Mouse (Mus musculus) midbrain, embryonic 16.5 days (tissue): ENCODE results near the gene Dand5. TPM values are rescaled to one million over a fixed set of nuclear protein-coding genes. Genes with fewer than 3 reads are reported as not detected.

Source experiments
- ATAC-seq: fragments of 200-750 bp; cut with Nextera tagmentation; 2 replicates; pipeline ENCODE4 v1.8.0; 2017; ENCODE audit warnings: moderate TSS enrichment
- H3K27ac ChIP-seq: fragments of 300-500 bp; sonication (generic); 2 replicates; pipeline ENCODE4 v1.5.1; 2014; ENCODE audit warnings: mild to moderate bottlenecking, low read length, mixed read lengths
- H3K27me3 ChIP-seq: fragments of 300-500 bp; sonication (generic); 2 replicates; pipeline ENCODE4 v1.6.1; 2014; ENCODE audit warnings: low read depth, low read length, mixed read lengths; ENCODE audit not compliant: control insufficient read depth, insufficient read depth
- H3K36me3 ChIP-seq: fragments of 300-500 bp; sonication (generic); 2 replicates; pipeline ENCODE4 v1.6.1; 2014; ENCODE audit warnings: mild to moderate bottlenecking, low read length, moderate library complexity, mixed read lengths; ENCODE audit not compliant: control insufficient read depth, insufficient read depth
- H3K4me1 ChIP-seq: fragments of 300-500 bp; sonication (generic); 2 replicates; pipeline ENCODE4 v1.6.1; 2014; ENCODE audit warnings: mild to moderate bottlenecking, low read length, mixed read lengths; ENCODE audit not compliant: control insufficient read depth, insufficient read depth
- H3K4me2 ChIP-seq: fragments of 300-500 bp; sonication (generic); 2 replicates; pipeline ENCODE4 v1.6.1; 2014; ENCODE audit warnings: mild to moderate bottlenecking, low read length, mixed read lengths
- H3K4me3 ChIP-seq: fragments of 300-500 bp; sonication (generic); 2 replicates; pipeline ENCODE4 v1.5.1; 2014; ENCODE audit warnings: low read depth, mild to moderate bottlenecking, low read length, moderate library complexity, mixed read lengths
- H3K9ac ChIP-seq: fragments of 300-500 bp; sonication (generic); 2 replicates; pipeline ENCODE4 v1.6.1; 2014; ENCODE audit warnings: low read depth, low read length, mixed read lengths
- H3K9me3 ChIP-seq: fragments of 300-500 bp; sonication (generic); replicated peaks from 2 replicates; pipeline ENCODE4 v1.6.1; 2014; ENCODE audit warnings: mild to moderate bottlenecking, low read length, mixed read lengths; ENCODE audit not compliant: control insufficient read depth, poor library complexity, severe bottlenecking
- WGBS: fragments of 180-500 bp; shearing (Covaris S2); extraction: QIAGEN DNeasy Blood & Tissue Kit; methylation state at CpG from one replicate; pipeline ENCODE4 v1.1.7; 2014; 5-methylcytosine and 5-hydroxymethylcytosine counted together
- polyA plus RNA-seq: library from polyadenylated mRNA; unstranded; fragments of >200 nt; fragmentation: Nextera tagmentation; extraction: Ambion mirVana; gene quantifications from 2 replicates; pipeline ENCODE4 v1.2.1, GENCODE M21; 2015

Gene Dand5
- polyA plus RNA-seq, 1 experiment from 2014 or later: 12.4 TPM

DNA sequence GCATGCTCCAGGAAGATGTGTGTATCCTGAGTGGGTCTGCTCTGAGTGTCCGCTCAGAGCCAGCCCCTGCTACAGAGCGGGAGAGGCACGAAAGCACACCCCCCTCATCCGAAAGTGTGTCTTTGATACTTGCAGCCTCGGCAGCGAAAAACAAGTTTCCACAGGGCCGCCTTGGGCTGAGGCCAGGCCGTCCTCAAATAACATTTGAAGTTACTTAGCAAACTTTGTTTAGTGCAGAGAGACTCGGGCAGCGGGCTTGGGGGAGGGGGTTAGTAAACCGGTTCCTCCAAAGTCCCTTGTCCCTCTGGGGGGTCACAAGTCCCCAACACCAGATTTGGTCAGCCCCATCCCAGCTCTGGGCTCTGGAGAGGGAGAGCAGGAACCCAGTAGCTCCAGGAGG lies 33.7 kb downstream of the Dand5 start:
- H3K9me3 ChIP-seq: no peaks in the 10 kb centered on the region
- H3K4me1 ChIP-seq: peaks cover 11% of the 10 kb centered on the region
- peaks cover 52% of the 10 kb centered on the region for H3K27me3 ChIP-seq
- WGBS: 10% methylated on average over 11 of the region's 11 CpGs
- no peak overlapping the region for H3K4me2 ChIP-seq
- H3K9ac ChIP-seq: no peak overlapping the region
- no peak overlapping the region for H3K4me3 ChIP-seq
- H3K36me3 ChIP-seq: no peaks in the 10 kb centered on the region
- H3K27ac ChIP-seq: peak overlapping the region; percentile 15; the same call in 1 of the 2 replicates
- no peak for ATAC-seq

DNA sequence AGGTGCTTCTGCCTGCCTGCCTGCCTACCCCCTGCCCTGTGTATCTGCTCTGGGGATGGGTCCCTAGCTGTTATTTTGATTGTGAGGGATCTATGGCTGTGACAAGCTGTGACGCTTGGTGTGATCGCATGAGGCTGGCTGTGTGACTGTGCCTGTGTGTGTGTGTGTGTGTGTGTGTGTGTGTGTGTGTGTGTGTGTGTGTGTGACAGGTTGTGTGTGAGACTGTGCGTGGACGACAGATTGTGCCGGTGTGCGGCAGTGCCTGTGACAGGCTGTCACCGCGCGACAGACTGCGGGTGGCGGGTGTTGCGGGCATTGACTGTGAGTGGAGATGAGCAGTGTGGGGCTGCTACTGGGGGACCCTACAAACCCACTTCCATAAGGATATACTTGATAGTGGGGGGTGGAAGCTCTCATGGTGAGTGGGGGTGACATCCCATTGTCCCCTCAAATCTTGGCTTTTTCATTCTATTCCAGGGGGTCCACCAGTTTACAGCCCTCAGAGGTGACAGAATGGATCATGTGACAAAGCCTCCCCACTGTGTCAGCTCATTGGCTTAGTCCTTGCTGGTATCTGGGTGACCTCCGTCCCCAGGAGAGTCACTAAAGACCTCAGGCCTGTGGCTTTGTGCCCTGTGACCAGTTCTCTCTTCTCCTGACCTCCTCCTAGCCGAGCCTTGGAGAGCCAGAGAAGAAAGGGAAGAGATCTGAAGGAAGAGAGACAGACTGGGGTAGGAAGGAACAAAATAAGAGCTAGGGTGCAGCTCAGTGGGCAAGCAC lies 34.9 kb downstream of the Dand5 start:
- ATAC-seq: no peak
- Histone ChIP-seq H3K36me3 (no peaks in the 10 kb centered on the region), H3K4me3 (no peak overlapping the region), H3K27ac (no peak overlapping the region), H3K9me3 (no peaks in the 10 kb centered on the region), H3K4me2 (no peak overlapping the region), H3K9ac (no peak overlapping the region), H3K27me3 (peaks cover 52% of the 10 kb centered on the region), H3K4me1 (peaks cover 9% of the 10 kb centered on the region)
- 14% methylated on average over 13 of the region's 14 CpGs for WGBS

DNA sequence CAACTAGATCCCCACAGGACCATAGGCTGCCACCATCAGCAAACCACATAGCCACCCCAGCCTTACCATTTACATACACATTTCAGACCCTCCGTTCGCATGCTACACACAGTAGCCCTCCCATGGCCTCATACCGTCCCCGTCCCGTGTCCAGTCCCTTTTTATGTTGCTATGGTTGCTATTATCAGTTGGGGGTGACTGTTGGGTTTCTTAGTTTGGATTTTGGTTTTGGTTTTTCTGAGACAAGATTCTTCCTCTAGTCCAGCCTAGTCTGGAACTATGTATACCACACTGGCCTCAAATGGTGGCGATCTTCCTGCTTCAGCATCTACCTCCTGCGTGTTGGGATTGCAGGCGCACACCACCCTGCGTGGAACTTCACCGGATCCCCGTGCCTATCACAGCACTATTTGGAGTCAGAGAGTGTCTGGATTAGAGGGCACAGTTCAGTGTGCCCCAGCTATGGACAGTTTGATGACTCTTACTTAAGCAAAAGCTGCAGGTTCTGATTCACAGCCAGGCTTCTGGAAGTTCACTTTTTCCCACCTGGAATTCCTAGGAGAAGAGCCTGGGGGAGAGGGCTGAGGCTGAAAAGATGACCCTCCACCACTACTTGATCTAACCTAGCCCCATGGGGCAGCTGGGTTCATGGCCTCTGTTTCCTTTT lies 35.7 kb downstream of the Dand5 start:
- no peaks in the 10 kb centered on the region for H3K36me3 ChIP-seq
- peaks cover 59% of the 10 kb centered on the region for H3K27me3 ChIP-seq
- no peak overlapping the region for H3K4me3 ChIP-seq
- H3K9me3 ChIP-seq: no peaks in the 10 kb centered on the region
- peaks cover 9% of the 10 kb centered on the region for H3K4me1 ChIP-seq
- no peak for ATAC-seq
- no peak overlapping the region for H3K9ac ChIP-seq
- no peak overlapping the region for H3K4me2 ChIP-seq
- H3K27ac ChIP-seq: peak overlapping the region; percentile 36
- WGBS: 10% methylated on average over 11 of the region's 11 CpGs

DNA sequence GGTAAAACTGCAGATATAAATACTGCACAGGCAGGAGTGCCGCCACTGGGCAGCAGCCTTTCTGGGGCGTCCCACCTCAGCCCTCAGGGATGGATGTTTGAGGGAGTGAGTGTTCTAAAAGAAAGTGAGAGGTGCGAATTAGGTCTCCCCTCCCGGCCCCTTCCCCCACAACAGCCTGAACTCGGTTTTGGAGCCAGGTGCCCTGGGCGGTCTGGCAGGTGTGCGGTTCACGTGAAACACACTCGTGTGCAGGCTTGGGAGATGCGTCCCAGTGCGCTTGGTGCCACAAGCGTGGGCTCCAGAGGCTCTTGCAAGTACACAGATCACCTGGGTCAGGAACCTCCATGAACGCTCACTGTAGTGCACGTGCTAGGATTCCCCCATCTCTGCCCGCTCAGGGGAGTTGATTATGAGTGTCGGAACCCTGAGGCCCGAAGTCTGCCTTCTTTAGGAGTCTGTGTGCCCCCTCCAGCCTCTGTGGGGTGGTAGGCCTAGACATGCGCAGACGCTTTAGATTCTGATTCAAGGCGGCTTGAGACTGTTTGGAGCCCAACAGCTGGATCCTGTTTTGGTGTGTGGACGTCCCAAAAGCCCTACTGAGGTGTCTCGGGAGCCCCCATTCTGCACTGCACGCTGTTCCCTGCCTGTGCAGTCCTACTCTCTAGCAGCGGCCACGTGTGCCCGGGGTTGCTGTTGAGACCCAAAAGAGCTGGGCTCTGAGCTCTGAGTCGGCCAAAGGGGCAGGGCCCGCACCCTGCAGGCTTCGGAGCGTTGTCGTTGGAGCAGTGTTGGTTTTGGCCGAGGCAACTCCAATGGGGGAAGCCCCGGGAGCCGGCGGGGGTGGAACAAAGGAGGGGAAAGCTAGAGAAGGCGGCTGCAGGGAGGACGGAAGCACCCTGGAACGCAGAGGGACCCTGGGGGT lies 36.6 kb downstream of the Dand5 start:
- Histone ChIP-seq H3K4me1 (peaks cover 9% of the 10 kb centered on the region), H3K36me3 (no peaks in the 10 kb centered on the region), H3K9me3 (no peaks in the 10 kb centered on the region), H3K27me3 (peaks cover 69% of the 10 kb centered on the region), H3K4me3 (no peak overlapping the region), H3K9ac (0 out of 2 replicates have a peak overlapping the region, but pooled peaks have one; percentile 26), H3K4me2 (peak overlapping the region; percentile 9; the same call in 1 of the 2 replicates), H3K27ac (peak overlapping the region; percentile 36)
- peak; percentile 26; the same call in 1 of the 2 replicates for ATAC-seq
- WGBS: 5% methylated on average over 38 of the region's 38 CpGs

DNA sequence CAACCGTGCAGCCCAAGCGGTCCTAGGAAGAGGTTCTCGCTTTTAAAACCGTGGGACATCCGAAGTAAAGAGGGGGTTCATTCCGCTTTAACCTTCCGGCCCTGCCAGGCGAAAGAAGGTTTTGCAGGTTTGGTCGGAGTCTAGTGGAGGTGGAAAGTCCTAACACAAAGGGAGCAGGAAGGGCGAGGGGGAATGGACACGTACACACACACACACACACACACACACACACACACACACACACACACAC lies 37.2 kb downstream of the Dand5 start:
- Histone ChIP-seq H3K36me3 (no peaks in the 10 kb centered on the region), H3K27ac (no peak overlapping the region), H3K4me1 (peaks cover 9% of the 10 kb centered on the region), H3K9ac (no peak overlapping the region), H3K9me3 (no peaks in the 10 kb centered on the region), H3K27me3 (peaks cover 66% of the 10 kb centered on the region), H3K4me2 (no peak overlapping the region; the same call in 1 of the 2 replicates), H3K4me3 (no peak overlapping the region)
- WGBS: 12% methylated on average over 11 of the region's 11 CpGs
- no peak for ATAC-seq

DNA sequence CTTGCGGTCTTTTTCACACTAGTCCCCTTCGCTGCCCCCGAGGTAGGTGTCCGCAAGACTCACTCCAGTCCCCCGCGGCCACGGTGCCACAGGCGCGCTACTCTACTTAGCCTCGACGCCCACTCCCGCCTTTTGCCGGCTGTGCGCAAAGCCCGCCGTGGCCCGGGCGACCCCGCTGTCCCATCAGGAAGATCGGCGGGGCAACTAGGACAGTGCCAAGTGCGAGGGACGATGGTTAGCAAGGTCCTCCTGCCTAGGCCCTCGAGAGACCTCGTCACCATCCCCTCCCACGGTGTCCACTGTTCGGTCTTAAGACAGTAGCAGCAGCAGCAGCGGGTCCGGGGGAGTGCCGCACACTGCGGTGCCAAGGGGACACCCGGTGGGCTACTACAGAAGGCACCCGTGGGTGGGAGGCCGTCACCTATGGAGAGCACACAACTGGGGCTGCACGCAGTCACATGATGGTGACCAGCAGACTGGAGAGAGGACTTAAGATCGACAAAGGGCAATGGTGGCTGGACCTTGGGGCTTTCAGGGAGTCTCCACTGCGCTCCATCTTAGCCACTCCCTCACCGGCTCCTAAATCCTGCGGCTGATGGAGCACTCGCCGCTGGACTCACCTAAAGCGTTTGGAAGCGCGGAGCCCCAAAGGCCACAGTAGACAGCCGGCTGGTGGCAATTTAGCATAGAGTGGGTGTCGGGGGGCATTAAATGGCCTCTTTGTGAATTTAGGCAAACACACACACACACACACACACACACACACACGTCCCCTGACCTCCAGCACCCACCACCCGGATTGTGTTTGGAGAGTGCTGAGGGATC lies 37.7 kb downstream of the Dand5 start:
- no peak for ATAC-seq
- Histone ChIP-seq H3K4me2 (peak overlapping the region; percentile 44), H3K27ac (no peak overlapping the region), H3K36me3 (no peaks in the 10 kb centered on the region), H3K9ac (peak overlapping the region; percentile 16; the same call in 1 of the 2 replicates), H3K4me3 (peak overlapping the region; percentile 12), H3K9me3 (no peaks in the 10 kb centered on the region), H3K4me1 (peaks cover 9% of the 10 kb centered on the region), H3K27me3 (peaks cover 61% of the 10 kb centered on the region)
- WGBS: 2% methylated on average over 48 of the region's 48 CpGs

DNA sequence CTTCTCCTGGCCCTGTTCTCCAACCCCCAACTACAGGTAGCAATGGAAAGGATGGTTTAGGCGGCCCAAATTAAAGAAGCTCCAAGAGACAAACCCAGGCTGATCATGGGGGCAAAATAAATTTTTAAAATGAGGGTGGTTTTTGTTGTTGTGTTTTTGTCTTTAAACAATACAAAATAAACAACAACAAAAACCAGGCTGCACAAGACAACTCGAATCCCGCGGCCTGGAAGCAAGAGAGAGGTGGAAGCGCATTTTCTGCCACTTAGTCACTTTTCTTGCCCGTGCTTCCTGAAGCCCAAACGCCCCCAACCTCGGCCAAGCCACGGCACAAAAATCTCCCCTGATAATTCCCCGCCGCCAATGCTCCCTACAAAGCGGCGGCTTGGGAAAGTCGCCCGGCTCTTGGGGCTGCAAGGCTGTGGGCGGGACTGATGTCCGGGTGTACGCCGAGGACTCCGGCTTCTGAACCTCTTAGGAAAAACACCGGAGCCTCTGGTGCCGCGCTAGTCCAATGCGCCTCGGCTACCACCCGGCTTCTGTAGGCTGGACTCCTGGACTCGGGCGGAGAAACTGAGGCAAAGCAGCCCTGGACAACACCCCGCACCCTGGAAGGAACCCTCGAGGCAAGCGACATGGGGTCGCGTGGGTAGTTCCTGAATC lies 38.6 kb downstream of the Dand5 start:
- ATAC-seq: no peak
- Histone ChIP-seq H3K4me2 (peak overlapping the region; percentile 44), H3K36me3 (no peaks in the 10 kb centered on the region)

More for the DNA sequence above, 38.6 kb downstream of the Dand5 start:
- 3% methylated on average over 33 of the region's 33 CpGs for WGBS
- Histone ChIP-seq H3K27me3 (peaks cover 61% of the 10 kb centered on the region), H3K9ac (peak overlapping the region; percentile 16; the same call in 1 of the 2 replicates), H3K9me3 (no peaks in the 10 kb centered on the region), H3K4me1 (peaks cover 5% of the 10 kb centered on the region; the same call in 1 of the 2 replicates), H3K4me3 (peak overlapping the region; percentile 12), H3K27ac (no peak overlapping the region)
